Mouse (Mus musculus): ENCODE results near the gene Defb19.

The Defb19 gene

GRCm38 (mm10) chr2:152588450-152588849 lies 8.3 kb upstream of the Defb19 start:
- intact Hi-C loops (cut with DNase I) = loop anchor here (5.0 kb wide), 1 partner anchor 36 kb away; no protein-coding TSS in a partner anchor

GRCm38 (mm10) chr2:152586926-152587560 lies 6.9 kb upstream of the Defb19 start:
- intact Hi-C loops (cut with DNase I) = loop anchor here (5.0 kb wide), 1 partner anchor 35 kb away; no protein-coding TSS in a partner anchor

- intact Hi-C loops (cut with DNase I) = no loop called here
Observed at GRCm38 (mm10) chr2:152580612-152581011, 500 bp upstream of the Defb19 start.

GRCm38 (mm10) chr2:152573484-152573883 lies 6.6 kb downstream of the Defb19 start:
- intact Hi-C loops (cut with DNase I) = no loop called here

GRCm38 (mm10) chr2:152572114-152572794 lies 7.9 kb downstream of the Defb19 start, which contains the start of gene Defb21:
Gene Defb21, plus strand, starts transcription at chr2:152572744.
- intact Hi-C loops (cut with DNase I) = no loop called here

DNA sequence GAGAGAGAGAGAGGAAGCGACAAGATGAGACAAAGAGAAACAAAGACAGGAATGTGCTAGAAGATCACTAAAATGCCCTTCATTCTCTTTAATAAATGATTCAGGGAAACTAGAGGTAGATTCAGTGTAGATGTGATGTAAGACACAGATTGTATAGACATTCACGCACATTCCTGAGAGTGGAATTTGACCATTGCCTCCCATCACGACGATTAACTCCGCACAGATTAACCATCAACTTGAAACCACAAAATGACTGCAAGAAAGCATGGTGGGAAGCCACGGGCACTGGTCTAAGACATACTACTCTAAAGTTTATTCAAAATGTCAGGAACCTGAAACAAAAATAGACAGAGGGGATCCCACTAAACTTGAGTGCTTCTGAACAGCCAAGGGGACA lies 9.8 kb downstream of the Defb19 start:
- intact Hi-C loops (cut with DNase I) = no loop called here

DNA sequence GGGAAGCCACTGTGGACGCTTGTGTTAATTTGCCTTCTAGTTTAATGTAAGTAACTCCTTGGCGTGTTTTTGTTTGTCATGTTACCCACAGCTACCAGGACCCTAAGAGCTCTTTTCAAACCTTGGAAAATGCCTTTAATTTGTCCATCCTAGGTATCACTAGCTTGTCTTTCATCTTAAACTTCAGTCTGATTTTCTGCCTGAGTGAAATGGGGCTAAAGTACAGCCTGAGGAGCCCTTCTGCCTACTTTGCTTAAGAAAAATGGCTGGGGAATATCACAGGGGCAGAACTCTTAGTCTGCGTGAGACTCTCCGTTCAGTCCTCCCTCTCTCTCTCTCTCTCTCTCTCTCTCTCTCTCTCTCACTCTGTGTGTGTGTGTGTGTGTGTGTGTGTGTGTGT lies 10.2 kb downstream of the Defb19 start:
- intact Hi-C loops (cut with DNase I) = no loop called here

DNA sequence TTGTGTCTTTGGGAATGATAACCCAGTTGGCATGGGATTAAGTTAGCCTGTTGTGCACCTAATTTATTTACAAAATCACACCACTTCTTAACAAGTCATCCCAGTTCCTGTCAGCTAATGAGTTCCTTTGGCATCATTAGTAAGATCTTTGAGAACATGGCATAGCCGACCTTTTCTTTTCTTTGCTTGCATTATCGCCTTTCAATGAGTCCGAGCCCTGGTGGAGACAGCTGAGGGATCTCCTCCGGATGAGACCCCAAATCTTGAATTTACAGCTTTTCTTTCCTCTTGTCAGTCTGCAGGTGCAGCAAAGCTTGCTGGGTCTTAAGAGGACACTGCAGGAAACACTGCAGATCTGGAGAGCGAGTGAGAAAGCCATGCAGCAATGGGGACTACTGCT lies 11.1 kb downstream of the Defb19 start, which contains the start of gene Gm17416:
Gm17416 (plus strand) TSS at position 301 of the 400 bp plus-strand sequence.
- intact Hi-C loops (cut with DNase I) = no loop called here

GRCm38 (mm10) chr2:152556655-152557054 lies 23.5 kb downstream of the Defb19 start:
- intact Hi-C loops (cut with DNase I) = loop anchor here (10.0 kb wide), 1 partner anchor 108 kb away; the partner anchor contains the start of gene H13

DNA sequence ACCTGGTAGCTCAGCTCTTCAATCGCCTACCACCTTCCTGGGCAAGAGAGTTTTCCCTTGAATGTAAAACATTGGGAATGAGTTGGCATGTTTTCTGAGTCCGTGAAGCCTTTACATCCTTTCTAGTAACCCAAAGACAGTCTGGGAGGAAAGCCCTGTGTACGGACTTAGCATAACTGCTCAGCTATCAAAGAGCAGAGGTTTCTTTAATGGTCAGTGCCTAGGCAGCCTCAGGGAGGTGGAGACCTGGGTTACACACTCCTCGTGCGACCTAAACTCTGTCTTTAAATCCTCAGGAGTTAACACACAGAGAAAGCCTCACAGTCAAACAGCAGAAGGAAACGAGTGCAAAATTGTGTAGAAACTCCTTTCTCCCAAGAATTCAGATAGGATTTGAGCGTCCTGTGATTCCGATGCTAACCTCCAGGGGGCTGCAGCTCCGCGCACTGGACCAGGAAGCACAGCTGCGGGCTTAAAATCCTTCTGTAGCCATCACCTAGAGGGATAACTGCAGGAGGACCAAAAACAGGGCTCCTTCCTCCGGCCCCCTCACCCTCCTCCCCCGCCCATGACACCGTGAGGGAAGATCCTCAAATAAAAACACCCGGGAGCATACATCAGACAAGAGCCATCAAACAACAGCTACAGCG lies 26.2 kb downstream of the Defb19 start:
- intact Hi-C loops (cut with DNase I) = loop anchor here (5.0 to 10.0 kb wide), 2 partner anchors 33 to 111 kb away; partner anchors contain the start of gene H13

- intact Hi-C loops (cut with DNase I) = loop anchor here (10.0 kb wide), 1 partner anchor 153 kb away; the partner anchor contains the start of gene Sox12
Observed at GRCm38 (mm10) chr2:152548124-152548523, 32.0 kb downstream of the Defb19 start.

DNA sequence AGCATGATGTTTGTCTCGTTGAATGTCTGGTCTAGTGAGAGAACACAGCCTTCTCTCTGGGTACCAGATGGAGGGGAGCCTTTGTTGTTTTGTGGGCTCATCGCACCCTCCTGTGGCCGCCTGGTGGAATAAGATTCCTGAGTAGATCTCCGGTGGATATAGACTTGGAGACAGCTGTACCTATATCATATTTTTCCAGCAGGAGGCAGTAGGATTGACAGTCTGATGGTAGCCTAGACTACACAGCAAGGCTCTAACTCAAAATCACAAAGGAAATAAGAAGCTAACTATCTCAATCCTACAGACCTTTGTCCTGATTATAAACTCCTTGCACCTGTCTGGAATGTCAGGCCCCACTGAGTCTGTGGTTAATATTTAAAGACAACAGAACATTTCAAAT lies 35.4 kb downstream of the Defb19 start:
- intact Hi-C loops (cut with DNase I) = loop anchor here (5.0 to 10.0 kb wide), 3 partner anchors 72 to 150 kb away; partner anchors contain the start of gene Sox12

- intact Hi-C loops (cut with DNase I) = loop anchor here (5.0 to 10.0 kb wide), 3 partner anchors 71 to 149 kb away; partner anchors contain the start of gene Sox12
Observed at GRCm38 (mm10) chr2:152543478-152543877, 36.6 kb downstream of the Defb19 start.

GRCm38 (mm10) chr2:152542897-152543296 lies 37.2 kb downstream of the Defb19 start:
- intact Hi-C loops (cut with DNase I) = loop anchor here (5.0 to 10.0 kb wide), 3 partner anchors 71 to 148 kb away; partner anchors contain the start of gene Sox12

DNA sequence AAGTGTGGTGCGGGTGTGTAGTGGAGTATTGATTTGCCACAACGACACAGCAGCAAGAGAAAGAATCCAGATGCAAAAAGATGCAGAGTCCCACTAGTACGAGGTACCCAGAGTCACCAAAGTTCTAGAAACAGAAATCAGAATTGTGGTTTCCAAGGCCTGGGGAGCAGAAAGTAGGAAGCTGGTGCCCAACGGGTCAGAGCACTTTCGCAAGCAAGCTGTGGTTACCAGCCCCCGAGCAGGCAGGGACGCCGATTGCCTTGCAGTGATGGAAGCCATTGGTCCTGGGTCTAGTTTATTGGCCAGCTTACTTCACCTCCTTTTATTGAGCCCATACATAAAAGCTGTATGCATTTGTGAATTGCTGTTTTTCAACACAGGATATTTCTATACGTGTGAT lies 38.1 kb downstream of the Defb19 start:
- intact Hi-C loops (cut with DNase I) = loop anchor here (5.0 to 10.0 kb wide), 3 partner anchors 70 to 147 kb away; partner anchors contain the start of gene Sox12

GRCm38 (mm10) chr2:152539944-152540710 lies 40.0 kb downstream of the Defb19 start, which contains the start of gene Defb29:
Gene Defb29, minus strand, starts transcription at chr2:152540098.
- intact Hi-C loops (cut with DNase I) = loop anchor here (5.0 to 10.0 kb wide), 3 partner anchors 68 to 145 kb away; partner anchors contain the start of gene Sox12
